Mouse (Mus musculus) ES-E14 (cell line): ENCODE measurements at regions not wholly inside any gene's neighbourhood (a gene's known extent, or its start where the extent isn't known, plus 50 kb on each side); places are given as distances from the start of the nearest gene placed in this dataset.

ENCODE experiments used
- DNase-seq: peaks from one replicate; pipeline ENCODE4 v3.0.0-alpha.2; 2013; ENCODE audit warnings: low read depth, low spot score
- H3K27ac ChIP-seq: 2 replicates; pipeline ENCODE4 v1.5.1; 2012; ENCODE audit warnings: low read depth, mild to moderate bottlenecking, low read length, moderate library complexity, mixed read lengths; ENCODE audit not compliant: poor library complexity, insufficient read depth, severe bottlenecking
- H3K36me3 ChIP-seq: 2 replicates; pipeline ENCODE4 v1.6.1; 2012; ENCODE audit warnings: mild to moderate bottlenecking, low read length, moderate library complexity, mixed read lengths; ENCODE audit not compliant: control insufficient read depth, poor library complexity, insufficient read depth, severe bottlenecking
- H3K4me1 ChIP-seq, 2 experiments: fragments of 150-350 bp in 1 of 2; sonication (generic) in 1 of 2; 2 replicates each; pipeline ENCODE4 v1.6.1; 2012; ENCODE audit warnings: low read length in 2 of 2, mild to moderate bottlenecking in 1 of 2, mixed read lengths in 1 of 2; ENCODE audit not compliant: control insufficient read depth in 2 of 2, insufficient read depth in 2 of 2, poor library complexity in 1 of 2
- H3K4me3 ChIP-seq, 2 experiments: fragments of 150-350 bp in 1 of 2; sonication (generic) in 1 of 2; 2 replicates each; pipeline ENCODE4 v1.5.1; 2012; ENCODE audit warnings: low read length in 2 of 2, low read depth in 1 of 2, mild to moderate bottlenecking in 1 of 2, mixed read lengths in 1 of 2; ENCODE audit not compliant: insufficient read depth in 1 of 2, poor library complexity in 1 of 2, severe bottlenecking in 1 of 2
- H3K9ac ChIP-seq: 2 replicates; pipeline ENCODE4 v1.6.1; 2012; ENCODE audit warnings: low read depth, mild to moderate bottlenecking, low read length, mixed read lengths; ENCODE audit not compliant: poor library complexity, insufficient read depth, severe bottlenecking
- H3K9me3 ChIP-seq: fragments of 150-350 bp; sonication (generic); 2 replicates; pipeline ENCODE4 v1.6.1; 2012; ENCODE audit warnings: low read depth, mild to moderate bottlenecking, low read length; ENCODE audit not compliant: control insufficient read depth, insufficient read depth
- CHD2 ChIP-seq: IDR thresholded peaks from 2 replicates; pipeline ENCODE4 v1.6.1; 2014; ENCODE audit warnings: mild to moderate bottlenecking, low read depth, low read length, inconsistent platforms
- HCFC1 ChIP-seq: IDR thresholded peaks from 2 replicates; pipeline ENCODE4 v1.6.1; 2012; ENCODE audit warnings: low read length, inconsistent platforms, borderline replicate concordance; ENCODE audit not compliant: insufficient read depth
- MAFK ChIP-seq: IDR thresholded peaks from 2 replicates; pipeline ENCODE4 v1.6.1; 2014; ENCODE audit warnings: mild to moderate bottlenecking, low read depth, low read length, inconsistent platforms; ENCODE audit not compliant: insufficient read depth
- ZC3H11A ChIP-seq: IDR thresholded peaks from 2 replicates; pipeline ENCODE4 v1.6.1; 2012; ENCODE audit warnings: low read depth, mild to moderate bottlenecking, inconsistent platforms, low read length, borderline replicate concordance
- ZNF384 ChIP-seq: IDR thresholded peaks from 2 replicates; pipeline ENCODE4 v1.6.1; 2012; ENCODE audit warnings: low read depth, low read length, inconsistent platforms
- in situ Hi-C, 2 experiments: fragments of 600-800 bp; cut with MboI; formaldehyde crosslinking; loops; one replicate each; pipeline ENCODE4 v1.15.1; 2025; ENCODE audit warnings: low sequenced_read_pairs in 2 of 2, inconsistent platforms in 1 of 2; ENCODE audit not compliant: unreplicated experiment in 2 of 2

GRCm38 (mm10) chr13:86657051-86657450, 610.3 kb upstream of the Cox7c start:
- H3K4me3 ChIP-seq = no peak overlapping the region
- TF ChIP-seq MAFK (no peak), ZNF384 (no peak), ZC3H11A (no peak)
- DNase-seq = no peak
- in situ Hi-C loops = no loop called here
- no peaks in the 10 kb centered on the region for H3K9me3 ChIP-seq
- H3K36me3 ChIP-seq = no peaks in the 10 kb centered on the region
- H3K9ac ChIP-seq = no peak overlapping the region
- H3K4me1 ChIP-seq = no peaks in the 10 kb centered on the region
- no peak overlapping the region for H3K27ac ChIP-seq

GRCm38 (mm10) chr13:86621761-86622160, 575.1 kb upstream of the Cox7c start:
- H3K4me1 ChIP-seq = no peaks in the 10 kb centered on the region
- no peak overlapping the region for H3K4me3 ChIP-seq
- in situ Hi-C loops = no loop called here
- H3K36me3 ChIP-seq = no peaks in the 10 kb centered on the region
- no peak overlapping the region for H3K27ac ChIP-seq
- TF ChIP-seq MAFK = no peak
- no peak for TF ChIP-seq CHD2
- TF ChIP-seq ZC3H11A = no peak
- TF ChIP-seq ZNF384 = no peak
- TF ChIP-seq HCFC1 = no peak
- no peak overlapping the region for H3K9ac ChIP-seq
- DNase-seq = no peak
- H3K9me3 ChIP-seq = no peaks in the 10 kb centered on the region

- DNase-seq = no peak
- Histone ChIP-seq H3K9me3 (no peaks in the 10 kb centered on the region), H3K4me3 (no peak overlapping the region), H3K36me3 (no peaks in the 10 kb centered on the region), H3K4me1 (no peaks in the 10 kb centered on the region), H3K27ac (no peak overlapping the region), H3K9ac (no peak overlapping the region)
- no peak for TF ChIP-seq ZNF384
- TF ChIP-seq HCFC1 = no peak
- TF ChIP-seq ZC3H11A = no peak
- in situ Hi-C loops = no loop called here
Measured at GRCm38 (mm10) chr13:86602015-86602414, 555.3 kb upstream of the Cox7c start.

- Histone ChIP-seq H3K4me1 (no peaks in the 10 kb centered on the region), H3K4me3 (no peak overlapping the region), H3K9me3 (no peaks in the 10 kb centered on the region), H3K36me3 (no peaks in the 10 kb centered on the region), H3K9ac (no peak overlapping the region), H3K27ac (no peak overlapping the region)
- in situ Hi-C loops = no loop called here
- no peak for TF ChIP-seq MAFK
- no peak for TF ChIP-seq ZC3H11A
- no peak for TF ChIP-seq ZNF384
- TF ChIP-seq CHD2 = no peak
- TF ChIP-seq HCFC1 = no peak
- DNase-seq = no peak
Measured at GRCm38 (mm10) chr13:86595126-86595525, 548.4 kb upstream of the Cox7c start.

- H3K4me3 ChIP-seq = no peak overlapping the region
- no peaks in the 10 kb centered on the region for H3K9me3 ChIP-seq
- TF ChIP-seq CHD2 (no peak), HCFC1 (no peak), ZNF384 (no peak), MAFK (no peak), ZC3H11A (no peak)
- in situ Hi-C loops = no loop called here
- no peak for DNase-seq
- no peak overlapping the region for H3K27ac ChIP-seq
- no peaks in the 10 kb centered on the region for H3K36me3 ChIP-seq
- H3K4me1 ChIP-seq = no peaks in the 10 kb centered on the region
- H3K9ac ChIP-seq = no peak overlapping the region
Measured at GRCm38 (mm10) chr13:86571901-86572300, 525.2 kb upstream of the Cox7c start.
